Mouse (Mus musculus): ENCODE measurements at regions not wholly inside any gene's neighbourhood (a gene's known extent, or its start where the extent isn't known, plus 50 kb on each side); places are given as distances from the start of the nearest gene placed in this dataset.

GRCm38 (mm10) chrX:136321692-136322091 lies 51.6 kb downstream of the Bex3 start:
- peak; percentile 61 for DNase-seq (ENCODE audit: low spot score)

GRCm38 (mm10) chrX:136365809-136366208 lies 95.8 kb downstream of the Bex3 start:
- no peak for DNase-seq (ENCODE audit: low spot score)

All from MN1 (cell line).